Mouse (Mus musculus): Measurements from ENCODE around the gene Mpst. TPM values are rescaled to one million over a fixed set of nuclear protein-coding genes. Genes with fewer than 3 reads are reported as not detected.

Gene Mpst
- polyA plus RNA-seq, 1 experiment: 188 TPM

DNA sequence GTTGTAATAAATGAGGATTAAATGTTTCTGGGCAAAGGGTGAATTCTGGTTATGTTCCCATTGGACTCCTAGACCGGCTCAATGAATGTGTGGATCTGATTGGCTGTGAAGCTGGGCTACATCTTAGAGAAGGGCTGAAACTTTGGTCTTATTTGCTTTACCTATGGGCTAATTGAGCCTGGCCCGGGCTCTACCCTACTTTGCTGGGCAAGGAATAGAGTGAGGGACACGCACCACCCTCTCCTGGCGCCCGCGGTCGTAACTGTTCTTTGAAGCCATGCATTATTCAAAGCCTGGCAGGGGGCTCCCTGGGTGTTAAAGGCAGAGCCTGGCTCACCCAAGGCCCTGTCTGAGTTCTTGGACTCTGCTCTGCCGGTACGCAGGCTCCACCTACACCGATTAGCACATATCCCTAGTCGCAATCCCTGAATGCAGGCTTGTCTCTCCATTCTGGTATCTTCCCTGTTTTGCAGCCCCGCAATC lies 3.4 kb downstream of the Mpst start:
- WGBS: 94% methylated on average over 12 of the region's 12 CpGs
- no peaks in the 10 kb centered on the region for H3K36me3 ChIP-seq (ENCODE audit: control insufficient read depth, insufficient read depth, low read length)
- H3K27ac ChIP-seq (ENCODE audit: control insufficient read depth, insufficient read depth, low read length): no peak overlapping the region
- H3K4me1 ChIP-seq (replicated peaks; ENCODE audit: control insufficient read depth, insufficient read depth, low read length): peaks cover 15% of the 10 kb centered on the region
- no peak overlapping the region for H3K4me3 ChIP-seq (ENCODE audit: control insufficient read depth, insufficient read depth, low read length)
- no peak for DNase-seq
- TF ChIP-seq CTCF (IDR thresholded peaks at IDR 0.05; ENCODE audit: borderline replicate concordance, control insufficient read depth, extremely low read depth, insufficient read depth, low read length, poor library complexity) (no peak), POLR2A (IDR thresholded peaks at IDR 0.05; ENCODE audit: control insufficient read depth, extremely low read depth, insufficient read depth, low read length, poor library complexity) (no peak)
- H3K27me3 ChIP-seq (ENCODE audit: control insufficient read depth, insufficient read depth, low read length): no peaks in the 10 kb centered on the region

DNA sequence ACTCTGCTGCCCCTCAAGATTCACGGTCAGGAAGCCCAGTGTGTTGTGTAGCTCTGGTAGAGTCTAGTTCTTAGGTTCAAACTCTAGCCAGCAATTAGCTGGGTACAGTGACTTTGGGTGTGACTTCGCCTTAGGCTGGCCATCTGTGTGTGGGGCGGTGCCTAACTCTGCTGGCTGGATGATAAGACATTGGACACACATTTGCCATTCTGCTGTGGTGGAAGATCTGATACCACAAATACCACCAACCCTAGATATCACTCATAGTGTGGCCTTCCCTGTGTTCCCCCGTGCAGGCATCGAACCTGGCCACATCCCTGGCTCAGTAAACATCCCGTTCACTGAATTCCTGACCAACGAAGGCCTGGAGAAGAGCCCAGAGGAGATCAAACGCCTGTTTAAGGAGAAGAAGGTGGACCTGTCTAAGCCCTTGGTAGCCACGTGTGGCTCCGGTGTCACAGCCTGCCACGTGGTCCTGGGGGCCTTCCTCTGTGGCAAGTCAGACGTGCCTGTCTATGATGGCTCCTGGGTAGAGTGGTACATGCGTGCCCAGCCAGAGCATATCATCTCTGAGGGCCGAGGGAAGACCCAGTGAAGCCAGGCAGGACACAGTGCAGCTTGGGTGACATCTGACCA lies 7.0 kb downstream of the Mpst start:
- Histone ChIP-seq H3K4me3 (ENCODE audit: control insufficient read depth, insufficient read depth, low read length) (no peak overlapping the region), H3K36me3 (ENCODE audit: control insufficient read depth, insufficient read depth, low read length) (no peaks in the 10 kb centered on the region), H3K27ac (ENCODE audit: control insufficient read depth, insufficient read depth, low read length) (no peak overlapping the region), H3K27me3 (ENCODE audit: control insufficient read depth, insufficient read depth, low read length) (no peaks in the 10 kb centered on the region), H3K4me1 (replicated peaks; ENCODE audit: control insufficient read depth, insufficient read depth, low read length) (no peaks in the 10 kb centered on the region)
- WGBS: 89% methylated on average over 14 of the region's 14 CpGs
- DNase-seq: no peak
- TF ChIP-seq CTCF (IDR thresholded peaks at IDR 0.05; ENCODE audit: borderline replicate concordance, control insufficient read depth, extremely low read depth, insufficient read depth, low read length, poor library complexity) (no peak), POLR2A (IDR thresholded peaks at IDR 0.05; ENCODE audit: control insufficient read depth, extremely low read depth, insufficient read depth, low read length, poor library complexity) (no peak)

DNA sequence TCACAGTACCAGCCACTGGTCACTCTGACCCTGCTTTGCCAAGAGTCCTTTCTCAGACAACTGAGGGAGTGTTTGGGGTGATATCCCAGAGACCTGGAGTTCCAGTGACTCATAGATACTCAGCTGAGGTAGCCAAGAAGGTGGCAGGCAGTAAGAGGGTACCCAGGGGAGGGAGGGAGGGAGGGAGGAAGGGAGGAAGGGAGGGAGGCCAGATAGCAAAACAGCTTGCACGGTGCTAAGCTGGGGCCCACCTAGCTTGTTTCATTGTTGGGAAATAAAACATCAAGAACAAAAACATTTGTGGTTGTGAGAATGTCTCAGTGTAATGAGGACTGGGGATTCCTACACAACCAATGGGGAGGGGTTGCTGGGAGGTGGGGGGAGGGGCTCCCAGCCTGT lies 7.5 kb downstream of the Mpst start:
- Histone ChIP-seq H3K27ac (ENCODE audit: control insufficient read depth, insufficient read depth, low read length) (no peak overlapping the region), H3K27me3 (ENCODE audit: control insufficient read depth, insufficient read depth, low read length) (no peaks in the 10 kb centered on the region), H3K4me3 (ENCODE audit: control insufficient read depth, insufficient read depth, low read length) (no peak overlapping the region), H3K36me3 (ENCODE audit: control insufficient read depth, insufficient read depth, low read length) (no peaks in the 10 kb centered on the region), H3K4me1 (replicated peaks; ENCODE audit: control insufficient read depth, insufficient read depth, low read length) (no peaks in the 10 kb centered on the region)
- no peak for DNase-seq
- TF ChIP-seq POLR2A (IDR thresholded peaks at IDR 0.05; ENCODE audit: control insufficient read depth, extremely low read depth, insufficient read depth, low read length, poor library complexity) (no peak), CTCF (IDR thresholded peaks at IDR 0.05; ENCODE audit: borderline replicate concordance, control insufficient read depth, extremely low read depth, insufficient read depth, low read length, poor library complexity) (no peak)
- WGBS: 76% methylated on average over 1 of the region's 1 CpGs

DNA sequence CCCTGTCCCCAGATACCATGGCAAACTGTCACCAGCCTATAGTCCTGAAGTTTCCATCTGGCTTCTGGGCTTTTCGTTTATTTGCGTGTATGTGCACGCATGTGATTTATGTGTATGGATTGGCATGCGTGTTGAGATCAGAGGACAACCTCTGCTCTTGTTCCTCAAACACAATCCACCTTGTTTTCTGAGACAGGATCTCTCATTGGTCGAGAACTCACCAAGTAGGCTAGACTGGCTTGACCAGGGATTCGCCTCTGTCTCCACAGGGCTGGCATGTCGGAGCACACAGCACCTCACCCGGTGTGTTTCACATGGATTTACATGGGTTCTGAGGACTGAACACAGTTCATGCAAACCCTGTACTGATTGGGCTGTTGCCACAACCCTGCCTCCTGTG lies 7.9 kb downstream of the Mpst start:
- no peaks in the 10 kb centered on the region for H3K36me3 ChIP-seq (ENCODE audit: control insufficient read depth, insufficient read depth, low read length)
- no peaks in the 10 kb centered on the region for H3K27me3 ChIP-seq (ENCODE audit: control insufficient read depth, insufficient read depth, low read length)
- WGBS: 96% methylated on average over 8 of the region's 8 CpGs
- DNase-seq: no peak
- no peak overlapping the region for H3K27ac ChIP-seq (ENCODE audit: control insufficient read depth, insufficient read depth, low read length)
- no peaks in the 10 kb centered on the region for H3K4me1 ChIP-seq (replicated peaks; ENCODE audit: control insufficient read depth, insufficient read depth, low read length)
- H3K4me3 ChIP-seq (ENCODE audit: control insufficient read depth, insufficient read depth, low read length): no peak overlapping the region
- TF ChIP-seq POLR2A (IDR thresholded peaks at IDR 0.05; ENCODE audit: control insufficient read depth, extremely low read depth, insufficient read depth, low read length, poor library complexity): no peak

DNA sequence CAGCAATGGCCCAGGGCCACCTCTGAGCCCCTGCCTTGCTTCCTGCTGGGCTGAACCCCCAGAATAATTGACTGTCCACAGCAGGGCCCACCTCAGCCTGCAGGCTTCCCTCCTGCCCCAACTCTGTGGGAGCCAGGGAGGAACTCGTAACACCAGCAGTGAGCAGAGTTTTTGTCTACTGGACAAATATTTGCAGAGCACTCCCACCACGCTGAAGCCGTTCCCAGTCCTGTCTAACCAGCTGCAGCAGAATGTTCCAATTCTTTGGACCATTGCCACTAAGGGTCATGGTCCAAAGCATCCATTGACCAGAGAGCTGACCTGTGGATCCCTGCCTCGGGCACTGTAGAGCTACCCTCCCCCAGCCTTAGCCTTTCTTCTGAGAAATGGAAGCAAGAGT lies 10.7 kb downstream of the Mpst start:
- Histone ChIP-seq H3K4me1 (replicated peaks; ENCODE audit: control insufficient read depth, insufficient read depth, low read length) (no peaks in the 10 kb centered on the region), H3K27ac (ENCODE audit: control insufficient read depth, insufficient read depth, low read length) (no peak overlapping the region), H3K27me3 (ENCODE audit: control insufficient read depth, insufficient read depth, low read length) (no peaks in the 10 kb centered on the region), H3K4me3 (ENCODE audit: control insufficient read depth, insufficient read depth, low read length) (no peak overlapping the region), H3K36me3 (ENCODE audit: control insufficient read depth, insufficient read depth, low read length) (no peaks in the 10 kb centered on the region)
- TF ChIP-seq POLR2A (IDR thresholded peaks at IDR 0.05; ENCODE audit: control insufficient read depth, extremely low read depth, insufficient read depth, low read length, poor library complexity) (no peak), CTCF (IDR thresholded peaks at IDR 0.05; ENCODE audit: borderline replicate concordance, control insufficient read depth, extremely low read depth, insufficient read depth, low read length, poor library complexity) (no peak)
- DNase-seq: no peak
- WGBS: 89% methylated on average over 4 of the region's 4 CpGs

DNA sequence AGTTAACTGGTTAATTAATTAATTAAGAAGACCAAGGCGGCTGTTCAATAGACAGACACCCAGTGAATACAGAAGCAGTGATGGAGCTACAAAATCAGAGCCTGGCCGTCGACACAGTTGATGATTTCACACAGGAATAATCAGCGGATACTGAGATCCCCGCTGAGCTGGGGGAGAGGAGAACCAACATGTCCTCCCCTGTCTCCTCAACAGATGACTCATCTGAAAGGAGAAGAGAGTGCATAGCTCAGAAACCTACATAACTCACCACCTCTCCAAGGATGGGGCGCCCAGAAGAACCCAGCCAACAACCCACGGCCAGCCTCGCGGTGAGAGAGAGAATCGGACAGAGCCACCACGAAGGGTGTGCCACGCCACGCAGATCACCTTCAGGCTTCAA lies 14.2 kb downstream of the Mpst start:
- Histone ChIP-seq H3K27ac (ENCODE audit: control insufficient read depth, insufficient read depth, low read length) (no peak overlapping the region), H3K36me3 (ENCODE audit: control insufficient read depth, insufficient read depth, low read length) (no peaks in the 10 kb centered on the region), H3K4me3 (ENCODE audit: control insufficient read depth, insufficient read depth, low read length) (no peak overlapping the region), H3K27me3 (ENCODE audit: control insufficient read depth, insufficient read depth, low read length) (no peaks in the 10 kb centered on the region), H3K4me1 (replicated peaks; ENCODE audit: control insufficient read depth, insufficient read depth, low read length) (peaks cover 5% of the 10 kb centered on the region)
- WGBS: 59% methylated on average over 13 of the region's 13 CpGs
- no peak for DNase-seq
- TF ChIP-seq CTCF (IDR thresholded peaks at IDR 0.05; ENCODE audit: borderline replicate concordance, control insufficient read depth, extremely low read depth, insufficient read depth, low read length, poor library complexity) (no peak), POLR2A (IDR thresholded peaks at IDR 0.05; ENCODE audit: control insufficient read depth, extremely low read depth, insufficient read depth, low read length, poor library complexity) (no peak)
